ENCODE assay signal across 8 mouse cellular contexts in the genomic region with DNA sequence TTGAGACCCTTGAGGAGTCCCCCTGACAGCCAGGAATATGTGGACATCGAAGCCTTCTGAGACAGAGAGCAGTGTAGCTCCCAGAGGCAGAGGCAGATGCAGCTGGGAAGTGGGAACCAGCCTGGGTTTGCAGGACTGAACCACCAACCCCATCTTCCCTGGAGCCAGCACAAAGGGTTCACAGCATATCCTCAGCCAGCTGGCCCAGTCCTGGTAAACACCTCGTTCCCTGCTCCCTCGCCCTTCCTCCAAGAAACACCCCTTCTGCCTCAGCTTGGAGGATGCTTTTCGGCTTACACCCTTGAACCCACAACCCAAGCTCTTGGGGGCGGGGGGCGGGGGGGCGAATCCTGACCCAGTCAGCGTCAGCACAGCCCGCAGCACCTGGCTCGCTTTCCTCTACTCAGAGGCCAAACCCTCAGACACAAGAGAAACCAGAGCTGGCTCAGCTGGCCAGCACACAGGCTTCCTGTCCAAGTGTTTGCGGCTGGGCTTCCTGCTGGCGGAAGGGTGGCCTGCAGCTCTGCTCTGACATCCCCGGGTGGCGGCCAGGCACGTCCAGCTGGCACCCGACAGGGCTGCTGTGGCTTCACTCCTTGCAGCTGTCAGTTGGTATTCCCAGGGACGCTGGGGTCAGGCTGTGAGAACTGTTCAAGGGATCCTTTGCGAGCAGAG.
A peak's percentile ranks its signal among the peaks of the same experiment; 100 is the strongest.
DNase-seq lines count a peak whose midpoint lies in the region; ATAC-seq lines count a peak whose summit lies in the region.

No protein-coding gene starts in this region.

- no peak overlapping the region; the same call in 1 of the 2 replicates for H3K9ac ChIP-seq in embryonic facial prominence, embryonic 11.5 days (replicated peaks; ENCODE audit: low read length)
- H3K9ac ChIP-seq in intestine, embryonic 16.5 days (ENCODE audit: low read depth, low read length), result 0 out of 2 replicates have a peak overlapping the region, but pooled peaks have one; percentile 21

- WGBS in embryonic facial prominence, embryonic 11.5 days, result 20% methylated on average over 18 of the region's 18 CpGs
- WGBS in intestine, embryonic 16.5 days, result 26% methylated on average over 18 of the region's 18 CpGs

- DNase-seq in adrenal gland, adult (ENCODE audit: inconsistent age in 2 of 2, low spot score in 1 of 2), result peak; percentile 80 to 85
- DNase-seq in adrenal gland, postnatal 4 days (ENCODE audit: low spot score in 2 of 2), result no peak
- DNase-seq in embryonic facial prominence, embryonic 11.5 days (ENCODE audit: low spot score), result peak; percentile 66
- peak; percentile 89 to 97 for DNase-seq in heart, adult 18-20 months
- peak; percentile 52 to 57 for DNase-seq in left cerebral cortex, postnatal 36 days (ENCODE audit: low spot score in 2 of 2)
- peak; percentile 96 for DNase-seq in skeletal muscle tissue, adult 2 months (ENCODE audit: low read depth, low spot score)

- no peaks in the 10 kb centered on the region for H3K36me3 ChIP-seq in embryonic facial prominence, embryonic 11.5 days (replicated peaks; ENCODE audit: control insufficient read depth, insufficient read depth, low read depth, low read length)
- no peaks in the 10 kb centered on the region for H3K36me3 ChIP-seq in intestine, embryonic 16.5 days (ENCODE audit: control insufficient read depth, insufficient read depth, low read length)

- H3K4me2 ChIP-seq in embryonic facial prominence, embryonic 11.5 days (ENCODE audit: low read depth, low read length), result no peak overlapping the region
- H3K4me2 ChIP-seq in intestine, embryonic 16.5 days (ENCODE audit: low read depth, low read length), result no peak overlapping the region

- 0 out of 2 replicates have a peak overlapping the region, but pooled peaks have one; percentile 1 for H3K27ac ChIP-seq in embryonic facial prominence, embryonic 11.5 days (replicated peaks; ENCODE audit: low read depth, low read length)
- peak overlapping the region; percentile 72 for H3K27ac ChIP-seq in intestine, embryonic 16.5 days (ENCODE audit: low read length)

- no peaks in the 10 kb centered on the region for H3K27me3 ChIP-seq in embryonic facial prominence, embryonic 11.5 days (ENCODE audit: control insufficient read depth, insufficient read depth, low read length)
- H3K27me3 ChIP-seq in intestine, embryonic 16.5 days (replicated peaks; ENCODE audit: control insufficient read depth, insufficient read depth, low read length), result no peaks in the 10 kb centered on the region

- peaks cover 9% of the 10 kb centered on the region for H3K4me1 ChIP-seq in embryonic facial prominence, embryonic 11.5 days (ENCODE audit: control insufficient read depth, insufficient read depth, low read length)
- H3K4me1 ChIP-seq in intestine, embryonic 16.5 days (ENCODE audit: control insufficient read depth, insufficient read depth, low read length), result peaks cover 30% of the 10 kb centered on the region

- H3K9me3 ChIP-seq in embryonic facial prominence, embryonic 11.5 days (replicated peaks; ENCODE audit: control insufficient read depth, low read length), result no peaks in the 10 kb centered on the region
- H3K9me3 ChIP-seq in intestine, embryonic 16.5 days (ENCODE audit: control insufficient read depth, low read length), result no peaks in the 10 kb centered on the region

- intact Hi-C loops in left cerebral cortex, postnatal 36 days (cut with DNase I), result no loop called here

- H3K4me3 ChIP-seq in embryonic facial prominence, embryonic 11.5 days (ENCODE audit: low read depth, low read length), result no peak overlapping the region
- no peak overlapping the region for H3K4me3 ChIP-seq in intestine, embryonic 16.5 days (ENCODE audit: low read length)

- ATAC-seq in embryonic facial prominence, embryonic 11.5 days (replicated peaks; ENCODE audit: insufficient number of reproducible peaks, low FRiP score, low TSS enrichment, low read depth), result peak; percentile 44; the same call in 1 of the 2 replicates
- ATAC-seq in intestine, embryonic 16.5 days, result peak; percentile 65
- peak; percentile 58 for ATAC-seq in megakaryocyte, adult 5-6 weeks (ENCODE audit: poor library complexity, severe bottlenecking)

Comparison
In these comparisons a context has a peak if more than half of its experiments do, and no peak if none do; other contexts are left out.
1. DNase-seq: peak in adrenal gland, adult (2 of 2), embryonic facial prominence, embryonic 11.5 days (single experiment), heart, adult 18-20 months (2 of 2), left cerebral cortex, postnatal 36 days (2 of 2) and skeletal muscle tissue, adult 2 months (single experiment); none in adrenal gland, postnatal 4 days (0 of 2).
2. Peak in every context shown above with its lines, with median percentiles within 50 percentile points of each other: ATAC-seq.